Mouse (Mus musculus) kidney, adult 2 months (tissue): ENCODE results near the gene Gpatch2.

ENCODE experiments used
- CTCF ChIP-seq: fragments of 200-500 bp; conservative IDR thresholded peaks from 2 replicates; pipeline ENCODE4 v1.5.1; 2011; ENCODE audit warnings: low read depth, mild to moderate bottlenecking, control low read depth, low read length, moderate library complexity, mixed read lengths; ENCODE audit not compliant: insufficient read depth, insufficient read length
- POLR2A ChIP-seq: fragments of 200-500 bp; IDR thresholded peaks from one replicate; pipeline ENCODE4 v1.6.1; 2011; ENCODE audit warnings: low read depth, low read length, control low read depth

DNA sequence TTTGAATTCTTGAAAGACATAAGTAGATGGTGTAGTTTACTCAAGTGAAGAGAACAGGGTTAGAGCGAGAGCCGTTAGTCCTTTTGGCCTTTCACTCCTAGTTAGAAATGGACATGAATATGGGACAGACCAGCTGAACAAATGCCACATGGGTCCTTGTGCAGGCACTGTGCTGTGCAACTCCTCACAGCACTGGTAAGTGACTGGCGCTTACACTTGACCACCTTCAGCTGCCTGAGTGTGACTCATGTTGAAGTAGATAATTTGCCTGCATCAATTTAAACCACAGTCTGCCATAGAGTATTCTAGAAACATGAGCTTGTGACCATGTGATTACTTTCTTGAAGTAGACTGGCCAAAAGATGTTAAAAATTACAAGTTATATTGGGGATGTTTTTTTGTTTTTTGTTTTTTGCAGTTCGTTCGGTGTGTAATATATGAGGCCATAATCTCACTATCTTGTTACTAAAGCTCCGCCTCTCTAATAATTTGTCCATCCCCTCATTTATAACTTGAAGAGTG is 79.8 kb downstream of the Gpatch2 start:
- TF ChIP-seq CTCF = no peak
- no peak for TF ChIP-seq POLR2A
